Mouse (Mus musculus) CH12.LX (cell line): ENCODE measurements around the gene Abhd4. TPM values are rescaled to one million over a fixed set of nuclear protein-coding genes. Genes with fewer than 3 reads are reported as not detected.
A peak's percentile ranks its signal among the peaks of the same experiment; 100 is the strongest.

Source experiments
- DNase-seq: peaks from one replicate; pipeline ENCODE4 v3.0.0-alpha.2; 2013; ENCODE audit errors: extremely low read depth
- H3K27ac ChIP-seq: 2 replicates; pipeline ENCODE4 v1.5.1; 2012; ENCODE audit warnings: low read depth, mild to moderate bottlenecking, control low read depth, moderate library complexity; ENCODE audit not compliant: insufficient read depth
- H3K27me3 ChIP-seq: replicated peaks from 2 replicates; pipeline ENCODE3; 2012; ENCODE audit warnings: inconsistent platforms
- H3K36me3 ChIP-seq, 2 experiments: replicated peaks in 1 of 2; 2 replicates each; pipeline versions ENCODE3 to v1.6.1; 2012; ENCODE audit warnings: inconsistent platforms in 1 of 2, low read length in 1 of 2, mild to moderate bottlenecking in 1 of 2, mixed read lengths in 1 of 2, moderate library complexity in 1 of 2; ENCODE audit not compliant: control insufficient read depth in 1 of 2, insufficient read depth in 1 of 2
- H3K4me1 ChIP-seq, 2 experiments: 2 replicates each; pipeline ENCODE4 v1.6.1; 2012; ENCODE audit warnings: inconsistent platforms in 1 of 2, moderate library complexity in 1 of 2; ENCODE audit not compliant: insufficient read depth in 2 of 2, control insufficient read depth in 1 of 2
- H3K4me2 ChIP-seq: 2 replicates; pipeline ENCODE4 v1.6.1; 2012; ENCODE audit warnings: low read depth, mild to moderate bottlenecking, control low read depth; ENCODE audit not compliant: poor library complexity, insufficient read depth, severe bottlenecking
- H3K4me3 ChIP-seq, 3 experiments: fragments of 150-350 bp in 1 of 3; sonication (generic) in 1 of 3; replicated peaks in 1 of 3; 2 replicates each; pipeline versions ENCODE3 to v1.5.1; 2011 to 2012; ENCODE audit warnings: low read depth in 2 of 3, low read length in 2 of 3, mild to moderate bottlenecking in 2 of 3, moderate library complexity in 2 of 3, control low read depth in 1 of 3, improper control_type of control experiment in 1 of 3, inconsistent platforms in 1 of 3, mixed read lengths in 1 of 3; ENCODE audit not compliant: poor library complexity in 1 of 3
- H3K79me2 ChIP-seq: replicated peaks from 2 replicates; pipeline ENCODE4 v1.6.1; 2012; ENCODE audit warnings: mild to moderate bottlenecking, moderate library complexity; ENCODE audit not compliant: control insufficient read depth, poor library complexity, insufficient read depth, severe bottlenecking; ENCODE audit errors: extremely low read depth
- H3K9ac ChIP-seq: 2 replicates; pipeline ENCODE4 v1.6.1; 2012; ENCODE audit warnings: low read depth, mild to moderate bottlenecking, control low read depth, moderate library complexity; ENCODE audit not compliant: insufficient read depth
- H3K9me3 ChIP-seq: replicated peaks from 2 replicates; pipeline ENCODE3; 2012; ENCODE audit warnings: low read length, inconsistent platforms, mixed read lengths
- CHD1 ChIP-seq: IDR thresholded peaks from 2 replicates; pipeline ENCODE4 v1.6.1; 2012; ENCODE audit warnings: low read depth, low read length, improper control_type of control experiment, inconsistent platforms
- ELF1 ChIP-seq: IDR thresholded peaks from 2 replicates; pipeline ENCODE4 v1.6.1; 2014; ENCODE audit warnings: low read depth, mild to moderate bottlenecking, inconsistent platforms, low read length, improper control_type of control experiment
- GABPA ChIP-seq: IDR thresholded peaks from 2 replicates; pipeline ENCODE4 v1.6.1; 2012; ENCODE audit warnings: low read depth, low read length, improper control_type of control experiment, inconsistent platforms; ENCODE audit not compliant: insufficient replicate concordance
- JUND ChIP-seq: conservative IDR thresholded peaks from 2 replicates; pipeline ENCODE4 v1.6.1; 2011; ENCODE audit warnings: low read depth, low read length, improper control_type of control experiment
- MAFK ChIP-seq: IDR thresholded peaks from 2 replicates; pipeline ENCODE4 v1.6.1; 2011; ENCODE audit warnings: low read length, improper control_type of control experiment; ENCODE audit not compliant: insufficient replicate concordance
- MAZ ChIP-seq: IDR thresholded peaks from 2 replicates; pipeline ENCODE4 v1.6.1; 2012; ENCODE audit warnings: low read depth, mild to moderate bottlenecking, inconsistent platforms, low read length, improper control_type of control experiment, moderate library complexity
- MEF2A ChIP-seq: IDR thresholded peaks from 2 replicates; pipeline ENCODE4 v1.6.1; 2014; ENCODE audit warnings: low read depth, mild to moderate bottlenecking, inconsistent platforms, low read length, improper control_type of control experiment, borderline replicate concordance
- MXI1 ChIP-seq: IDR thresholded peaks from 2 replicates; pipeline ENCODE4 v1.6.1; 2011; ENCODE audit warnings: mild to moderate bottlenecking, low read depth, low read length, improper control_type of control experiment
- NELFE ChIP-seq: IDR thresholded peaks from 2 replicates; pipeline ENCODE4 v1.6.1; 2011; ENCODE audit warnings: low read depth, low read length, improper control_type of control experiment
- NRF1 ChIP-seq: IDR thresholded peaks from 2 replicates; pipeline ENCODE4 v1.6.1; 2014; ENCODE audit warnings: low read depth, mild to moderate bottlenecking, inconsistent platforms, low read length, improper control_type of control experiment, moderate library complexity
- PAX5 ChIP-seq: IDR thresholded peaks from 2 replicates; pipeline ENCODE4 v1.6.1; 2012; ENCODE audit warnings: low read length, inconsistent platforms, mixed read lengths
- POLR2A ChIP-seq: IDR thresholded peaks from 2 replicates; pipeline ENCODE4 v1.6.1; 2011; ENCODE audit warnings: low read depth, mild to moderate bottlenecking, improper control_type of control experiment, low read length
- RCOR1 ChIP-seq: conservative IDR thresholded peaks from 2 replicates; pipeline ENCODE4 v1.6.1; 2012; ENCODE audit warnings: low read depth, mild to moderate bottlenecking, inconsistent platforms, low read length, improper control_type of control experiment
- SIN3A ChIP-seq: IDR thresholded peaks from 2 replicates; pipeline ENCODE4 v1.6.1; 2012; ENCODE audit warnings: low read length, improper control_type of control experiment, inconsistent platforms
- TBP ChIP-seq: conservative IDR thresholded peaks from 2 replicates; pipeline ENCODE4 v1.6.1; 2011; ENCODE audit warnings: low read depth, low read length, improper control_type of control experiment
- TCF12 ChIP-seq: IDR thresholded peaks from 2 replicates; pipeline ENCODE4 v1.6.1; 2014; ENCODE audit warnings: low read depth, mild to moderate bottlenecking, inconsistent platforms, low read length, improper control_type of control experiment
- UBTF ChIP-seq: IDR thresholded peaks from 2 replicates; pipeline ENCODE4 v1.6.1; 2012; ENCODE audit warnings: low read depth, mild to moderate bottlenecking, inconsistent platforms, low read length, improper control_type of control experiment, moderate library complexity
- USF1 ChIP-seq: IDR thresholded peaks from 2 replicates; pipeline ENCODE4 v1.6.1; 2014; ENCODE audit warnings: low read depth, mild to moderate bottlenecking, inconsistent platforms, low read length, improper control_type of control experiment
- USF2 ChIP-seq: conservative IDR thresholded peaks from 2 replicates; pipeline ENCODE4 v1.6.1; 2011; ENCODE audit warnings: low read depth, low read length, improper control_type of control experiment
- ZKSCAN1 ChIP-seq: IDR thresholded peaks from 2 replicates; pipeline ENCODE4 v1.6.1; 2012; ENCODE audit warnings: low read depth, inconsistent platforms, low read length, improper control_type of control experiment, borderline replicate concordance
- ZMIZ1 ChIP-seq: IDR thresholded peaks from 2 replicates; pipeline ENCODE4 v1.6.1; 2012; ENCODE audit warnings: low read depth, mild to moderate bottlenecking, inconsistent platforms, low read length, improper control_type of control experiment
- dilution Hi-C: fragments of 300-500 bp; cut with MboI; formaldehyde crosslinking; loops from 2 replicates; pipeline ENCODE4 v1.14.3; 2020; ENCODE audit warnings: low sequenced_read_pairs; ENCODE audit not compliant: extremely low pct_unique_long_range_greater_than_20kb, extremely low pct_ligation_motif_present
- in situ Hi-C: fragments of 300-500 bp; cut with MboI; formaldehyde crosslinking; loops from 3 replicates; pipeline ENCODE4 v1.14.3; 2019; ENCODE audit warnings: low sequenced_read_pairs, low pct_ligation_motif_present, low pct_unique_long_range_greater_than_20kb, mixed read lengths
- polyA plus RNA-seq: library from polyadenylated mRNA; unstranded; fragments of >175 nt; gene quantifications from 2 replicates; pipeline ENCODE4 v1.2.1, GENCODE M21; 2012; ENCODE audit warnings: low read depth; ENCODE audit not compliant: insufficient read length
- total RNA-seq, 2 experiments: library from RNA; depleted of rRNA; stranded (reverse); fragments of 300-350 nt in 1 of 2; fragments of >200 nt in 1 of 2; gene quantifications; 2 replicates each; pipeline ENCODE4 v1.2.3; 2012 to 2014

Abhd4 gene
- total and polyA plus RNA-seq, 3 experiments: 15.9 to 23.0 (median 19.8) TPM

- dilution Hi-C loops (no loop called here), in situ Hi-C loops (loop anchor here (10.0 kb wide), 1 partner anchor 86 kb away; no protein-coding TSS in a partner anchor)
- Histone ChIP-seq H3K9me3 (no peaks in the 10 kb centered on the region), H3K27me3 (no peaks in the 10 kb centered on the region), H3K27ac (no peak overlapping the region), H3K4me2 (peak overlapping the region; percentile 23; the same call in 1 of the 2 replicates), H3K4me1 (peaks cover 0 to 26% of the 10 kb centered on the region in 2 experiments; a peak in 2 of 4 replicates), H3K9ac (peak overlapping the region; percentile 24; the same call in 1 of the 2 replicates), H3K4me3 (peak overlapping the region; percentile 51 to 58 (median 56)), H3K36me3 (peaks cover 15 to 25% of the 10 kb centered on the region in 2 experiments), H3K79me2 (no peaks in the 10 kb centered on the region; the same call in 1 of the 2 replicates)
- TF ChIP-seq MEF2A (no peak), USF1 (peak; percentile 29; the same call in 1 of the 2 replicates), TBP (no peak), NELFE (peak; percentile 30; the same call in 1 of the 2 replicates), MAZ (no peak)
- peak; percentile 64 for DNase-seq
Measured at GRCm38 (mm10) chr14:54259003-54259721, 5.2 kb downstream of the Abhd4 start.

GRCm38 (mm10) chr14:54259722-54260085 lies 5.7 kb downstream of the Abhd4 start:
- Histone ChIP-seq H3K4me2 (peak overlapping the region; percentile 23; the same call in 1 of the 2 replicates), H3K9me3 (no peaks in the 10 kb centered on the region), H3K9ac (peak overlapping the region; percentile 24; the same call in 1 of the 2 replicates), H3K79me2 (no peaks in the 10 kb centered on the region; the same call in 1 of the 2 replicates), H3K36me3 (peaks cover 17 to 28% of the 10 kb centered on the region in 2 experiments), H3K27ac (no peak overlapping the region), H3K27me3 (no peaks in the 10 kb centered on the region), H3K4me3 (peak overlapping the region; percentile 51 to 58 (median 56)), H3K4me1 (peaks cover 0 to 25% of the 10 kb centered on the region in 2 experiments; a peak in 2 of 4 replicates)
- no peak for DNase-seq
- in situ Hi-C loops: loop anchor here (10.0 kb wide), 2 partner anchors 65 to 85 kb away; no protein-coding TSS in a partner anchor
- no peak for TF ChIP-seq MAZ
- TF ChIP-seq POLR2A: no peak
- TF ChIP-seq TCF12: no peak
- no peak for TF ChIP-seq USF2
- TF ChIP-seq MEF2A: no peak
- TF ChIP-seq UBTF: no peak
- no peak for TF ChIP-seq JUND
- TF ChIP-seq ZMIZ1: no peak
- no peak for TF ChIP-seq GABPA
- no peak for TF ChIP-seq ZKSCAN1
- no peak for TF ChIP-seq SIN3A
- TF ChIP-seq CHD1: no peak
- TF ChIP-seq NELFE: no peak
- TF ChIP-seq ELF1: no peak
- no peak for TF ChIP-seq PAX5
- TF ChIP-seq MAFK: no peak
- no peak for TF ChIP-seq NRF1
- TF ChIP-seq MXI1: no peak
- no peak for TF ChIP-seq RCOR1
- dilution Hi-C loops: no loop called here
